Mouse (Mus musculus) central nervous system, embryonic 11.5 days (tissue): ENCODE data around the gene Mpp2. TPM values are rescaled to one million over a fixed set of nuclear protein-coding genes. Genes with fewer than 3 reads are reported as not detected.

Experiments
- polyA plus RNA-seq: library from polyadenylated mRNA; depleted of rRNA; stranded (reverse); fragments of >200 nt; gene quantifications from 2 replicates; pipeline ENCODE4 v1.2.3, GENCODE M21; 2012; rRNA removed

Gene Mpp2
- 19.5 and 22.5 TPM in 2 replicates for polyA plus RNA-seq

DNA sequence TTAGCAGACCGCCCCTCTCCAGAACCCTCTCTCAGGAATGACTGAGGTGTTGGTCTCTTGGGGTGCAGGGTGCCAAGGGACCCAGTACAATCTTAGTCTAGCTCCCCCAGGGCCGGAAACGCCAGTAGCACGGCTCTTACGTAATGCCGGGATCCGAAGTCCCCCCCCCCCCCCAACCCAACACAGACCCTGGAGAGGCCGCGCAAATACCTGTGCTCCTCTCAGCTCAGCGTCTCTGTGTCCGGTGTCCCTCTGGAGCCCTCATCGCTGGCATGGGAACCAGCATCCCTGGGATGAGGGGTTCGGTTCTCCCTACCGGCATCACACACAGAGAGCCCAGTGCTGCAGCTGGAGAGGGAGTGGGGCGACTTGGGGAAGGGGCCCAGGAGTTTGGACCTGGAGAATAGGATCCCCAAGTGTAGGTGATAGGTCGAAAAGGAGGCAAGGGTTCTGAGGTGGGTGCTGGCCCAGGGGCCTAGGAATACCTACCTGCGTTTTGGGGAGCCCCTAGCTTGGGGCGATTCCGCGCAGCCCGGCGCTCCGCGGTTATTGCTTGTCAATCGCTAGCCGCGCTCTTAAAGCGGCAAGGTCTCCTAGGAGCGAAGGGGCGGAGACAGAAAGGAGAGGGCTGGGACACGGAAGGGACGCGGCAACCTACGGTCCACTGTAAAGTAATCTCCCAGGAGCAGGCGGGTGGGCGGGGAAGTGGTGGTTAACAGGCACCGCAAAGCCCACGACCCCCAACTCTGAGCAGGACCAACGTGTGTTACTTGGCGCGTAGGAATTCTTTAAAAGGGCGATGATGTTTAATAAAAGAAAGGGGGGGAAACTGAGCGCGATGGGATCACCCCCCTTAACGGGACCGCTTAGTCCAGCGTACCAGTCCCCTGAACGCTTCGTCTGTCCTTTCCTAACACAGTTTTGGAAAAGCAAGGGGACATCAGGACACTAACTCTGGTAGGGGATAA, at the start of gene Mpp2:
Gene Mpp2 (minus strand): TSS at position 585 of the 968 bp plus-strand sequence.

DNA sequence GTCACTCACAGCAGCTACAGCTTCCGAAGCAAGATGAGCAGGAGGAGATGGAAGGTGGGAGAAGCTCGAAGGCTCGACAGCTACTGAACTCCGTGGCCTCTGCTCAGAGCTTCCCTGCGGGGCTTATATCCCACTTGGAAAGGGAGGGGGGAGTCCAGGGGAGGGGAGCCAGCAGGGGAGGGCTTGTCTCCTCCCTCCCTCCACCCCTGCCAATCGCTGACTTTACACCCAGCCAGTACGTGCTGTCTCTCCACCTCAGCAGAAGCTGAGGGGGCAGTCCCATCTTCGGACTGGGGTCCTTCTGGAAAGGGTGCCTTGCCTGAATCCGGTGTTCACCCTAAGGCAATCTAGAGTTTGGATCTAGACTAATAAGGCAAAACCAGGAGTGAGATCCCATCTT, 19.4 kb upstream of the Mpp2 start, which contains the start of gene Pyy:
Gene Pyy (minus strand): TSS at position 101 of the 400 bp plus-strand sequence.

DNA sequence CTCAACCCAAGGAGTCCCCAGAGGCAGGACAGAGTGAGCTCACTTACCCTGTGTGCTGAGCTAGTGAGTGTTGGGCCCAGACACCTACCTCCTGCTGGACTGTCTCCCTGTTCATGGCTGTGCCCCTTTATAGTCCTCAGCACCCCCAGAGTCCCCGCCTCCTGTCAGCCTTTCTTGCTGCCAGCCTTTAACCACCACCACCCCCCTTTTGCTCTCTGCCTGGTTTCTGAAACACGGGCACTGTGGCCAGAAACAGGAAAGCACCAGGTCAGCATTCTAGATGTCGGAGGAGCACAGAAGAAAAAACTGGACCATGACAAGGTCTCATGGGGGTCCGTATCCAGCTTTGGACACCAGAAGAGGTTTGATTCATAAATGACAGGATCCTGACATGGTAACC, 12.9 kb upstream of the Mpp2 start, which contains the start of gene Ppy:
Gene Ppy (minus strand): TSS at position 101 of the 400 bp plus-strand sequence.

DNA sequence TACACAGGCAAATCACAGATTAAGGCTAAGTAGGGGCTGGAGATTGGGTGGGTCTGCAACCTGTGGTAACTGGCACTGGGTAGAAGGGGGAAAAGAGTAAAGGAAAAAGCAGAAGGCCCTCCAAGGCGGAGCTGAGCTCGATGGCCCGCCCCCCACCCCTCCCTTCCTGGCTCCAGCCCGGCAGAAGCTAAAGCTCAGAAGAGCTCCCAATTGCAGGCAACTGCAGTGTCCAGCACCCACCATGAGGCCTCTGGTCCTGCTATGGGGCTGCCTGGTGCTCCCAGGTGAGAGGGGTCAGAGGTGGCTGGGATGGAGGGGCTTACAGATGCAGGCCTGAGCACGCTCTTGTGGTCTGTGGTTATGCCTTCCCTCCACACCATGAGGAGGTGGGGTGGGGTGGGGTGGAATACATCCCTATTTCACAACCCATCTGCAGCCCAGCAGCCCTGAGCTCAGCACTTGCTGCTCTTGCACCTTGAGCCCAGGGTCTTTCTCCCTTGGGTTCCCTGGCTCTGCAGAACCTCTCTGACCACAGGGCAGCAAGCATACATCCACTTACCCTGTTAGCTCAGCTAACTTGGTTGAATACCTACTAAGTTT, 46.9 kb downstream of the Mpp2 start, which contains the start of gene Cd300lg:
Gene Cd300lg (plus strand): TSS at position 160 of the 600 bp plus-strand sequence.

DNA sequence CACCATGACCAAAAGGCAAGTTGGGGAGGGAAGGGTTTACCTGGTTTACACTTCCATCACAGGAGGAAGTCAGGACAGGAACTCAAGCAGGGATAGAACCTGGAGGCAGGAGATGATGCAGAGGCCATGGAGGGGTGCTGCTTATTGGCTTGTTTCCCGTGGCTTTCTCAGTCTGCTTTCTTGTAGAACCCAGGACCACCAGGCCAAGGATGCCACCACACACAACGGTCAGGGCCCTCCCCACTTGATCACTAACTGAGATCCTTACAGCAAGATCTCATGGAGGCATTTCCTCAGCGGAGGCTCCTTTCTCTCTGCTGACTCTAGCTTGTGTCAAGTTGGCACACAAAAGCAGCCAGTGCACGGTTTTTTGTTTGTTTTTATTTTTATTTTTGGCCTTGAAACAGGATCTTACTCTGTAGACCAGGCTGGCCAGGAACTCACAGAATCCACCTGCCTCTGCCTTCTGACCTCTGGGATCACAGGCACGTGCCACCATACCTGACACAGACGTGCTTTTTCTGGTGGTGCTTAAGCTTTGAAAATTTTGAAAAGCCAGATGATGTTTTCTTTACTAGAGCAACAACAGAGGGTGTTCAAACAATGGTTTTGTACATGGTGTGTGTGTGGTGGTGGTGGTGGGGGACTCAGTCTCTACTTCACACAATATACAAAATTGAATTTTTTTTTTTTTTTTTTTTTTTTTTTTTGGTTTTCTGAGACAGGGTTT, 60.1 kb downstream of the Mpp2 start, which contains the start of gene Mpp3:
Gene Mpp3 (minus strand): TSS at position 375 of the 730 bp plus-strand sequence.

Other genes starting within 250 kb of the Mpp2 start
- gene Meox1, start 194.1 kb downstream of the Mpp2 start, polyA plus RNA-seq, result 0.70 and 14.7 TPM in 2 replicates
- 0.86 and 1.2 TPM in 2 replicates for gene Sost, start 121.5 kb downstream of the Mpp2 start, polyA plus RNA-seq
- gene Cfap97d1, start 104.2 kb downstream of the Mpp2 start, polyA plus RNA-seq, result not detected in 2 replicates
- gene Dusp3, start 101.5 kb downstream of the Mpp2 start, polyA plus RNA-seq, result 8.3 and 10.5 TPM in 2 replicates
- 27.2 and 29.5 TPM in 2 replicates for gene Mpp3, start 60.1 kb downstream of the Mpp2 start, polyA plus RNA-seq
- 0.18 and 0.27 TPM in 2 replicates for gene Cd300lg, start 47.0 kb downstream of the Mpp2 start, polyA plus RNA-seq
- gene Ppy, start 12.8 kb upstream of the Mpp2 start, polyA plus RNA-seq, result not detected in 2 replicates
- 1.8 and 4.3 TPM in 2 replicates for gene Pyy, start 19.3 kb upstream of the Mpp2 start, polyA plus RNA-seq
- 0.21 and 0.50 TPM in 2 replicates for gene Nags, start 57.0 kb upstream of the Mpp2 start, polyA plus RNA-seq
- gene Tmem101, start 67.9 kb upstream of the Mpp2 start, polyA plus RNA-seq, result 33.5 and 34.9 TPM in 2 replicates
- 45.4 and 59.2 TPM in 2 replicates for gene Lsm12, start 96.8 kb upstream of the Mpp2 start, polyA plus RNA-seq
- gene G6pc3, start 101.1 kb upstream of the Mpp2 start, polyA plus RNA-seq, result 34.9 and 38.5 TPM in 2 replicates
- gene Hdac5, start 141.7 kb upstream of the Mpp2 start, polyA plus RNA-seq, result 62.5 and 110 TPM in 2 replicates
- gene BC030867, start 160.4 kb upstream of the Mpp2 start, polyA plus RNA-seq, result 14.9 and 17.9 TPM in 2 replicates
- gene Asb16, start 180.2 kb upstream of the Mpp2 start, polyA plus RNA-seq, result 0.30 and 0.55 TPM in 2 replicates
- gene Tmub2, start 196.4 kb upstream of the Mpp2 start, polyA plus RNA-seq, result 31.0 and 49.3 TPM in 2 replicates
- gene Atxn7l3, start 208.1 kb upstream of the Mpp2 start, polyA plus RNA-seq, result 62.8 and 72.5 TPM in 2 replicates
- gene Ubtf, start 231.2 kb upstream of the Mpp2 start, polyA plus RNA-seq, result 89.8 and 217 TPM in 2 replicates